Mouse (Mus musculus) thymus, postnatal 14 days (tissue): ENCODE results near the gene Dqx1.

Experiments used
- DNase-seq: peaks from one replicate; pipeline ENCODE4 v3.0.0; 2021

Gene Dqx1

DNA sequence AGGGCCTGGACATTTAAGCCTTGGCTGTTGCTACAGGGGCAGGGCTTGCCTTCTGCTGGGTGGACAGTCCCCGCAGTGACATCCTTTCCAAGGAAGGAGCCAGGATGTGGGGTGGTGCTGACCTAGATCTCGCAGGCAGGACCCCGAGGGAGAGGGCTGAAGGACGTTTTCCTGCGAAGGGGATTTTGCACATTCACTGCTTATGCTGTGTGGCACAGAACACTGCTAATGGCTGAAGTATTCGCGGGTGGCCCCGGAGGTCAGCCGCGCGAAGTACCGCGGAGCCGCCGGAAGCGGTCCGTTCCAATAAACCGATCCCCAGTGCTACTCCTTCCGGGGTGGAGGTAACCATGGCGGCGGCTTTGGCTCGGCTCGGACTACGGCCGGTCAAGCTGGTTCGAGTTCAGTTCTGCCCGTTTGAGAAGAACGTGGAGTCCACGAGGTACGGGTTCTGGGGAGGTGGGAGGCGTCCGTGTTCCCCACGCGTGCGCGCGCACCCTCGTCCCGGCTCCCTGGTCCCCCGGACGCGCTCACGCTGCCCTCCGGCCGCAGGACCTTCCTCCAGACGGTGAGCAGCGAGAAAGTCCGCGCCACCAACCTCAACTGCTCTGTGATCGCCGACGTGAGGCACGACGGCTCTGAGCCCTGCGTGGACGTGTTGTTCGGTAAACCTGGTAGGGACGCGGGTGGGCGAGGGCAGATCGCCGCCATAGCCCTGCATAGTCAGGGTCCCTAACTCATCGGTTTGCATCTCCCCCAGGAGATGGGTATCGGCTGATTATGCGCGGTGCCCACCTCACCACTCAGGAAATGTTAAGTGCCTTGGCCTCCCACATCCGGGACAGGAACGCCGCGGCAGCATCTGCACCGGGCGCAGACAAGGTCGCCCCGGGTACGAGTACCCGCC, 51.4 kb downstream of the Dqx1 start, which contains the start of gene Mrpl53:
Mrpl53 (plus strand) TSS at position 279 of the 907 bp plus-strand sequence.
- peak; percentile 77 for DNase-seq

GRCm38 (mm10) chr6:83111510-83112136, 54.0 kb downstream of the Dqx1 start:
- no peak for DNase-seq

- peak; percentile 95 for DNase-seq
These were observed 57.5 kb downstream of the Dqx1 start, which contains the start of gene Mogs for GRCm38 (mm10) chr6:83115011-83115671. Gene Mogs, plus strand, starts transcription at chr6:83115496.

- peak; percentile 52 for DNase-seq
These were observed 58.2 kb downstream of the Dqx1 start for GRCm38 (mm10) chr6:83115682-83116372.

- DNase-seq = no peak
These were observed 58.9 kb downstream of the Dqx1 start for GRCm38 (mm10) chr6:83116373-83117164.
